Mouse (Mus musculus): ENCODE results near the gene Cacfd1. TPM values are rescaled to one million over a fixed set of nuclear protein-coding genes. Genes with fewer than 3 reads are reported as not detected.

Cacfd1 gene
- polyA plus RNA-seq, 1 experiment from 2014 or later, result 86.7 TPM

DNA sequence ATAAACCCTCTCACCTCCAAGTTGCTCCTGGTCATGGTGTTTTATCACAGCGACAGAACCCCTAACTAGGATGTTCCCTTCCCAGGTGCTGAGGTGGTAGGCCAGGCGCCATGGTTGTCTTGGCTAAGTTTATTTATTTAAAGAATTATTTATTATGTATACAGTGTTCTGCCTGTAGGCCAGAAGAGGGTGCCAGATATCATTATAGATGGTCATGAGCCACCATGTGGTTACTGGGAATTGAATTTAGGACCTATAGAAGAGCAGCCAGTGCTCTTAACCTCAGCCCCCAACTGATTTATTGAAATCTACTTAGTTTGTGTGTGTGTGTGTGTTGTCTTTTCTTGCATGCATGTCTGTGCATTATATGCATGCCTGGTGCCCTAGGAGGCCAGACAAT is 22.6 kb downstream of the Cacfd1 start:
- no peak overlapping the region for H3K9ac ChIP-seq (ENCODE audit: low read length)
- no peak overlapping the region for H3K4me2 ChIP-seq (ENCODE audit: low read depth, severe bottlenecking)
- 65% methylated on average over 2 of the region's 2 CpGs for WGBS
- no peak overlapping the region for H3K4me3 ChIP-seq (ENCODE audit: low read depth, low read length)
- DNase-seq (ENCODE audit: low spot score) (no peak), ATAC-seq (ENCODE audit: insufficient number of reproducible peaks, low FRiP score, low TSS enrichment, low read depth) (no peak)
- H3K36me3 ChIP-seq (ENCODE audit: control insufficient read depth, insufficient read depth, low read length), result no peaks in the 10 kb centered on the region
- no peaks in the 10 kb centered on the region for H3K27me3 ChIP-seq (ENCODE audit: control insufficient read depth, insufficient read depth, low read length)
- no peaks in the 10 kb centered on the region for H3K9me3 ChIP-seq (ENCODE audit: control insufficient read depth, low read length)
- H3K27ac ChIP-seq (replicated peaks; ENCODE audit: low read depth, low read length), result no peak overlapping the region
- 0 out of 2 replicates have a peak, but pooled peaks cover 3% of the 10 kb centered on the region for H3K4me1 ChIP-seq (ENCODE audit: control insufficient read depth, insufficient read depth, low read length)

DNA sequence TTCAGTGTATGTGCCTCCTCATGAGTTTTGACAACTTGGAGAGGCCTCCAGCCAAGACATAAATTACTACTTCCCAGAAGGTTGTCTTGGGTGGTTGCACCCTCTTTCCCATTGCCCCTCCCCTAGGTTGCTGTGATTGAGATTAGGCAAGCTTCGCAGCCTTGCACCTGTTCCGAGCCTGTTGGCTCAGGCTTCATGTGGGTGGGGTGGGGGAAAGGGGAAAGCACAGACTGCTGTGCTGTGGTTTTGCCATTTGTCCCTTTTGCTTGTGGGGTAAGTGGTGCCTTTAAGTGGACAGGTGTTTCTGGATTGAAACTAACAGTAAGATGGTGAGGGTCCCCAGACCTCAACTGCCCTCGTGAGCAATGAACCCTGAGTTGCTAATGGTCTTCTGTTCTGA is 26.3 kb downstream of the Cacfd1 start:
- no peak overlapping the region for H3K9ac ChIP-seq (ENCODE audit: low read length)
- DNase-seq (ENCODE audit: low spot score), result no peak
- WGBS, result 69% methylated on average over 3 of the region's 3 CpGs
- ATAC-seq (ENCODE audit: insufficient number of reproducible peaks, low FRiP score, low TSS enrichment, low read depth), result no peak
- H3K4me3 ChIP-seq (ENCODE audit: low read depth, low read length), result no peak overlapping the region
- H3K27me3 ChIP-seq (ENCODE audit: control insufficient read depth, insufficient read depth, low read length), result no peaks in the 10 kb centered on the region
- no peak overlapping the region for H3K4me2 ChIP-seq (ENCODE audit: low read depth, severe bottlenecking)
- H3K4me1 ChIP-seq (ENCODE audit: control insufficient read depth, insufficient read depth, low read length), result 0 out of 2 replicates have a peak, but pooled peaks cover 3% of the 10 kb centered on the region
- no peak overlapping the region for H3K27ac ChIP-seq (replicated peaks; ENCODE audit: low read depth, low read length)
- no peaks in the 10 kb centered on the region for H3K9me3 ChIP-seq (ENCODE audit: control insufficient read depth, low read length)
- no peaks in the 10 kb centered on the region for H3K36me3 ChIP-seq (ENCODE audit: control insufficient read depth, insufficient read depth, low read length)

DNA sequence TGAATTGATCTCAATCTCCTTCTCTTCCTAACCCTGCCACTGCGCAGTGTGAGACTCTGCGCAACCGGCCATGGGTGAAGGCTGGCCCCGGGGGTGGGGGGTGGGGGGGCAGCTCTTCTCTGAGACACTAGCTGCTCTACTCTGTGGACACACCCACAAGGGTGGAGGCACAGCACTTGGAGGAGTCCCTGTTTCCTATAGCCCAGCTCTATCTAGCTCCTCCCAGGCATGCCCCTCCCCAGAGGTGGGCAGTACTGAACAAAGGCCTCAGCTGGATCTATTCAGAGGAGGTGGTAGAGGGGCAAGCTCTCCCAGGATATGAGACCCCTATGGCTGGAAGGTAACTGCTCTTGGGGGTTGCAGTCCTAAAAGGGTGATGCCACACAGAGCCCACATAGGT is 27.3 kb downstream of the Cacfd1 start:
- Histone ChIP-seq H3K9ac (ENCODE audit: low read length) (no peak overlapping the region), H3K27ac (replicated peaks; ENCODE audit: low read depth, low read length) (no peak overlapping the region), H3K9me3 (ENCODE audit: control insufficient read depth, low read length) (no peaks in the 10 kb centered on the region), H3K4me3 (ENCODE audit: low read depth, low read length) (no peak overlapping the region), H3K36me3 (ENCODE audit: control insufficient read depth, insufficient read depth, low read length) (no peaks in the 10 kb centered on the region), H3K4me1 (ENCODE audit: control insufficient read depth, insufficient read depth, low read length) (0 out of 2 replicates have a peak, but pooled peaks cover 3% of the 10 kb centered on the region), H3K27me3 (ENCODE audit: control insufficient read depth, insufficient read depth, low read length) (no peaks in the 10 kb centered on the region), H3K4me2 (ENCODE audit: low read depth, severe bottlenecking) (no peak overlapping the region)
- DNase-seq (ENCODE audit: low spot score), result no peak
- 68% methylated on average over 4 of the region's 4 CpGs for WGBS
- ATAC-seq (ENCODE audit: insufficient number of reproducible peaks, low FRiP score, low TSS enrichment, low read depth), result no peak

DNA sequence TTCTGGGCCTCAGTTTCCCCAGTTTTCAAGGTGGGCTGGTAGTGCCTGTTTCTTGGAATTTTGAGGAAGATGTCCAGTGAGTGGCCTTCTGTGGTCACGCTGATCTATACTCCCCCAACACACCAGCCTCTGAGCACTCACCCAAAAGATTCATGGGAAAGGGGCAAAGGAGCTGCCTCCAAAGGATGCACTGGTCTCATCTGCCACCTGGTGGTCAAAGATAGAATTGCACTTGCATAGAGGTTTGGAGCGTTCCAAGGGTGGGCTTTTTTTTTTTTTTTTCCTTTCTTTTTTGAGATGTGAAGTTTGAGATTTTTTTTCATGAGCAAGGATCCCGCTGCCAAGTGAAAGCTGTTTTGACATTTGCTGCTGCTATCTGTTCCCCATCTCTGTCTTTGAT is 28.9 kb downstream of the Cacfd1 start:
- DNase-seq (ENCODE audit: low spot score) (peak; percentile 88), ATAC-seq (ENCODE audit: insufficient number of reproducible peaks, low FRiP score, low TSS enrichment, low read depth) (no peak)
- 0 out of 2 replicates have a peak, but pooled peaks cover 3% of the 10 kb centered on the region for H3K4me1 ChIP-seq (ENCODE audit: control insufficient read depth, insufficient read depth, low read length)
- no peak overlapping the region for H3K9ac ChIP-seq (ENCODE audit: low read length)
- no peak overlapping the region for H3K4me3 ChIP-seq (ENCODE audit: low read depth, low read length)
- WGBS, result 3% methylated on average over 3 of the region's 3 CpGs
- no peak overlapping the region for H3K27ac ChIP-seq (replicated peaks; ENCODE audit: low read depth, low read length)
- H3K4me2 ChIP-seq (ENCODE audit: low read depth, severe bottlenecking), result no peak overlapping the region
- no peaks in the 10 kb centered on the region for H3K9me3 ChIP-seq (ENCODE audit: control insufficient read depth, low read length)
- no peaks in the 10 kb centered on the region for H3K27me3 ChIP-seq (ENCODE audit: control insufficient read depth, insufficient read depth, low read length)
- no peaks in the 10 kb centered on the region for H3K36me3 ChIP-seq (ENCODE audit: control insufficient read depth, insufficient read depth, low read length)

DNA sequence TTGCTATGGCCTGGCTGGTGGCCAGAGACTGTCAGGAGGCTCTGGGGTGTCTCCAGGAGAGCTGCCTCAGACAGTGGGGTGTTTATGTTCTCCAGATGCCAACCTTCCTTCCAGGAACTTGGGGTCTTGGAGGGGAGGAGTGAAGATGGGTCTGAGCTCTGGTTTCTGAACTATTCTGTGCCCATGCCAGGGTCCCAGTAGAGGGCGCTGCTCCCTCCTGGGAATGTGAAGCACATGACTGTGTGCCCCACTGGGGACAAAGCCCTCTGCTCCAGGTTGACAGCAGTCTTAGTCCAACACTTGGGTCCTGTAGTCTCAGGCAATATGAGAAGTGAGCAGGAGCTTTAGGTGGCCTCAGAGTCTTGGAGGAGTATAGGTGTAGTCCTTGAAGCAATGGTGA is 29.6 kb downstream of the Cacfd1 start:
- 0 out of 2 replicates have a peak overlapping the region, but pooled peaks have one; percentile 7 for H3K9ac ChIP-seq (ENCODE audit: low read length)
- no peak for ATAC-seq (ENCODE audit: insufficient number of reproducible peaks, low FRiP score, low TSS enrichment, low read depth)
- no peak overlapping the region for H3K4me2 ChIP-seq (ENCODE audit: low read depth, severe bottlenecking)

DNA sequence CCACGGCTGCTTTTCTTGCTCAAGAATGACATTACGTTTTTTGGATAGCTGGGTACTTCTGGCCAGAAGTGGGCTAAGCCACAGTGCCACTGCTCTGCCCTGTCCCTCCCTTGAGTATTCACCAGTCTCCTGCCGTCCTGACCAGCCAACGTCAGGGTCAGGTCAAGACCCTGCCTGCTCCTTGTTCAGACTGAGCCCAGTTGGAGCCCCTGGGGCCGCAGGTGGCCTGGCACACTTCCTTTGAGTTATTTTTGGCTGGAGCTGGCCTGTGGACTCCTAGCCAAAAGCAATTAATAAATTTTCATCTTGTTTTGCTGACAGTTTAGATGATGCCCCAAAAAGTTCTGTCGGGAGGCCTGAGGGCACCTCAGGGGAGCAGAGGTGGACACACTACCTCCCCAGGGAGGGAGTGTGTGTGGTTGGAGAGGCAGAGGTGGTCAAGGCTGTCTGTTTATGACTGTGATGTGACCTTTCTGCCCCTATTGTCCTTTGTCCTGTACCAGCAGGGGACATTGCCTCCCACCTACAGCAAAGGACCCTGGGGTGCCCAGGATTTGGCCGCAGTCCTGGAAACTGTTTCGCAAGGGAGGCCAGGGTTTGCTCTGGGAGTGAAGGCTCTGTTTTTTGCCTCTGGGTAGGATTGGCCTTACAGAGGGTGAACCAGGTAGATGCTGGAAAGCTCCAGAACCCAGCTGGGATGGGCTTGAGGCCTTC is 32.6 kb downstream of the Cacfd1 start:
- Histone ChIP-seq H3K9ac (ENCODE audit: low read length) (no peak overlapping the region), H3K27me3 (ENCODE audit: control insufficient read depth, insufficient read depth, low read length) (no peaks in the 10 kb centered on the region), H3K4me1 (ENCODE audit: control insufficient read depth, insufficient read depth, low read length) (no peaks in the 10 kb centered on the region), H3K9me3 (ENCODE audit: control insufficient read depth, low read length) (no peaks in the 10 kb centered on the region), H3K4me2 (ENCODE audit: low read depth, severe bottlenecking) (no peak overlapping the region), H3K36me3 (ENCODE audit: control insufficient read depth, insufficient read depth, low read length) (no peaks in the 10 kb centered on the region), H3K4me3 (ENCODE audit: low read depth, low read length) (no peak overlapping the region), H3K27ac (replicated peaks; ENCODE audit: low read depth, low read length) (no peak overlapping the region)
- no peak for ATAC-seq (ENCODE audit: insufficient number of reproducible peaks, low FRiP score, low TSS enrichment, low read depth)
- 75% methylated on average over 8 of the region's 8 CpGs for WGBS
- DNase-seq (ENCODE audit: low spot score), result no peak

More for the DNA sequence above, 29.6 kb downstream of the Cacfd1 start:
- Histone ChIP-seq H3K36me3 (ENCODE audit: control insufficient read depth, insufficient read depth, low read length) (no peaks in the 10 kb centered on the region), H3K9me3 (ENCODE audit: control insufficient read depth, low read length) (no peaks in the 10 kb centered on the region), H3K4me1 (ENCODE audit: control insufficient read depth, insufficient read depth, low read length) (0 out of 2 replicates have a peak, but pooled peaks cover 3% of the 10 kb centered on the region), H3K4me3 (ENCODE audit: low read depth, low read length) (no peak overlapping the region), H3K27ac (replicated peaks; ENCODE audit: low read depth, low read length) (no peak overlapping the region), H3K27me3 (ENCODE audit: control insufficient read depth, insufficient read depth, low read length) (no peaks in the 10 kb centered on the region)
- WGBS, result 9% methylated on average over 1 of the region's 1 CpGs
- DNase-seq (ENCODE audit: low spot score), result peak; percentile 62

DNA sequence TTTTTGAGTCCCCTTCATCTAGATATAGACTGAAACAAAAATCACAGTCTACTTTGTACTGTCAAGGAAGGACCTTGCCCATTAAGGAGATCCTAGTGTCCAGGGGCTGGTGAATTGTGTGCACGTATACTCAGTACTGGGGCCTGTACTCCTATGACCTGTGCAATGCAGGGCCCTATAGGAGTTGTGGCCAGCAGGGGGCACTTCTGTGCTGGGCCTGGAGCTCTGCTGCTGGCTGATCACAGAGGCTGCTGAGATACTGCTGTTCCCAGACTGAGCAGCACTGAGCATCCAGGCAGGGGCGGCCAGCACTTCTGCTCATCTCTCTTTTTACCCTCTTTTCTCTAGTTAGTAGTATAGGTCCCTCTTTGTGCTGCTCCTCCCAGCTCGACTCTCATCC is 33.7 kb downstream of the Cacfd1 start:
- no peak overlapping the region for H3K4me2 ChIP-seq (ENCODE audit: low read depth, severe bottlenecking)
- H3K4me1 ChIP-seq (ENCODE audit: control insufficient read depth, insufficient read depth, low read length), result no peaks in the 10 kb centered on the region
- DNase-seq (ENCODE audit: low spot score), result peak; percentile 91
- no peak overlapping the region for H3K27ac ChIP-seq (replicated peaks; ENCODE audit: low read depth, low read length)
- no peaks in the 10 kb centered on the region for H3K36me3 ChIP-seq (ENCODE audit: control insufficient read depth, insufficient read depth, low read length)
- peak; percentile 70 for ATAC-seq (ENCODE audit: insufficient number of reproducible peaks, low FRiP score, low TSS enrichment, low read depth)
- H3K4me3 ChIP-seq (ENCODE audit: low read depth, low read length), result no peak overlapping the region
- no peak overlapping the region for H3K9ac ChIP-seq (ENCODE audit: low read length)
- no peaks in the 10 kb centered on the region for H3K27me3 ChIP-seq (ENCODE audit: control insufficient read depth, insufficient read depth, low read length)
- H3K9me3 ChIP-seq (ENCODE audit: control insufficient read depth, low read length), result no peaks in the 10 kb centered on the region
- WGBS, result 12% methylated on average over 3 of the region's 3 CpGs

DNA sequence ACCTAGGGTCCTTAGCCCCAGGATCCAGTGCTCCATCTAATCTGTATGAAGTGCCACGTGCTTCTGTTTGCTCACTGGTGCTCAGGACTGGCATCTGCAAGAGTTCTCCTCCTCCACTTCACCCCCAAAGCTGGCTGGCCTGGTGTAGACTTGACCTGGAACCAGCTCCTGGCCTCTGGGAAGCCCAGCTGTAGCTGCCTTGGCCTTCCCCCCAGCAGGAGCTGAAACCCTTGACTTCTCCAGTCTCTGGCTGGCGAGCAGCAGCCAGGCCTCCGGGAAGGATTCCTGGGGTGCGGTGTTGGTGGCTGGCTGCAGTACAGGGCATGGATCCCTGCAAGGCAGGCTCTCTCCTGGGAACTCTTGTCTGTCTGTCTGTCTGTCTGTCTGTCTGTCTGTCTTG is 34.4 kb downstream of the Cacfd1 start:
- ATAC-seq (ENCODE audit: insufficient number of reproducible peaks, low FRiP score, low TSS enrichment, low read depth), result no peak
- no peak for DNase-seq (ENCODE audit: low spot score)
- no peaks in the 10 kb centered on the region for H3K36me3 ChIP-seq (ENCODE audit: control insufficient read depth, insufficient read depth, low read length)
- no peak overlapping the region for H3K27ac ChIP-seq (replicated peaks; ENCODE audit: low read depth, low read length)
- 81% methylated on average over 4 of the region's 4 CpGs for WGBS
- no peaks in the 10 kb centered on the region for H3K9me3 ChIP-seq (ENCODE audit: control insufficient read depth, low read length)
- H3K27me3 ChIP-seq (ENCODE audit: control insufficient read depth, insufficient read depth, low read length), result no peaks in the 10 kb centered on the region
- no peak overlapping the region for H3K9ac ChIP-seq (ENCODE audit: low read length)
- H3K4me1 ChIP-seq (ENCODE audit: control insufficient read depth, insufficient read depth, low read length), result no peaks in the 10 kb centered on the region
- no peak overlapping the region for H3K4me3 ChIP-seq (ENCODE audit: low read depth, low read length)
- H3K4me2 ChIP-seq (ENCODE audit: low read depth, severe bottlenecking), result no peak overlapping the region

DNA sequence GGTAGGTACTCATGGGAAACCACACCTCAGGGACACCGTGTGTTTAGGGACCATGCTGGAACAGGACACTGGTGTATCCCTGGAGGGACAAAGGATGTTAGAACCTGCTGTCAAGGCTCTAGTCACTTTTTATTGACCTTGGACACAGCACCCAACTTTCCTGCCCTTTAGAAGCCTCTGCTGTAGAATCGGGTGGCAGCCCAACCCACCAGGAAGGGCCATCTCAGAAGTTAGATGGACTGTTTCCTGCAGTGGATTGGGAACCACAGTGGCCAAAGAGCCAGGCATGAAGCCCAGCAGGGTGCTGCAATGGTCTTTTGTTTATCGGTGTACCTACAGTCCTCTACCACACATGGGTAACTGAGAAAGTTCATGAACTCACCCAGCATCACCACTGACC is 34.9 kb downstream of the Cacfd1 start:
- H3K27ac ChIP-seq (replicated peaks; ENCODE audit: low read depth, low read length), result no peak overlapping the region
- ATAC-seq (ENCODE audit: insufficient number of reproducible peaks, low FRiP score, low TSS enrichment, low read depth), result no peak
- 75% methylated on average over 3 of the region's 3 CpGs for WGBS
- H3K4me1 ChIP-seq (ENCODE audit: control insufficient read depth, insufficient read depth, low read length), result no peaks in the 10 kb centered on the region
- no peak overlapping the region for H3K9ac ChIP-seq (ENCODE audit: low read length)
- H3K4me3 ChIP-seq (ENCODE audit: low read depth, low read length), result no peak overlapping the region
- H3K9me3 ChIP-seq (ENCODE audit: control insufficient read depth, low read length), result no peaks in the 10 kb centered on the region
- H3K36me3 ChIP-seq (ENCODE audit: control insufficient read depth, insufficient read depth, low read length), result no peaks in the 10 kb centered on the region
- no peak overlapping the region for H3K4me2 ChIP-seq (ENCODE audit: low read depth, severe bottlenecking)
- no peak for DNase-seq (ENCODE audit: low spot score)
- H3K27me3 ChIP-seq (ENCODE audit: control insufficient read depth, insufficient read depth, low read length), result no peaks in the 10 kb centered on the region
